ENCODE assay signal across 15 mouse cellular contexts in genomic region chrX:158744738-158745137, GRCm38 (mm10).
A peak's percentile ranks its signal among the peaks of the same experiment; 100 is the strongest.
DNase-seq lines count a peak whose midpoint lies in the region; ATAC-seq and TF ChIP-seq lines count a peak whose summit lies in the region.
"Had no signal": no experiment of that assay in that cellular context is flagged by ENCODE, and none has a peak within 500 bp of the region (broad histone marks: within the 10 kb centered on the region; RNA-seq: fewer than 3 reads in every experiment).

No protein-coding gene starts in this region.

- no peaks in the 10 kb centered on the region for H3K36me3 ChIP-seq in hindbrain, embryonic 14.5 days (replicated peaks; ENCODE audit: control insufficient read depth, insufficient read depth)
- H3K36me3 ChIP-seq in hindbrain, embryonic 13.5 days = no peaks in the 10 kb centered on the region
- H3K36me3 ChIP-seq in neural tube, embryonic 15.5 days = no peaks in the 10 kb centered on the region
- no peaks in the 10 kb centered on the region for H3K36me3 ChIP-seq in midbrain, postnatal 0 days (ENCODE audit: insufficient read depth, low read length)
- H3K36me3 ChIP-seq: heart, embryonic 10.5 days; neural tube, embryonic 12.5 days had no signal

- H3K9ac ChIP-seq in hindbrain, embryonic 14.5 days = no peak overlapping the region
- no peak overlapping the region for H3K9ac ChIP-seq in hindbrain, embryonic 13.5 days
- H3K9ac ChIP-seq in neural tube, embryonic 15.5 days (replicated peaks) = no peak overlapping the region
- H3K9ac ChIP-seq in midbrain, postnatal 0 days (replicated peaks; ENCODE audit: low read length, poor library complexity, severe bottlenecking) = no peak overlapping the region
- H3K9ac ChIP-seq: neural tube, embryonic 12.5 days had no signal

- 0 out of 2 replicates have a peak, but pooled peaks cover 6% of the 10 kb centered on the region for H3K27me3 ChIP-seq in hindbrain, embryonic 14.5 days (ENCODE audit: control insufficient read depth, insufficient read depth, low read length)
- H3K27me3 ChIP-seq in hindbrain, embryonic 13.5 days = no peaks in the 10 kb centered on the region
- H3K27me3 ChIP-seq in neural tube, embryonic 15.5 days (replicated peaks) = no peaks in the 10 kb centered on the region
- no peaks in the 10 kb centered on the region for H3K27me3 ChIP-seq in midbrain, postnatal 0 days (ENCODE audit: insufficient read depth, low read length)
- H3K27me3 ChIP-seq: neural tube, embryonic 12.5 days had no signal

- no peaks in the 10 kb centered on the region for H3K4me1 ChIP-seq in hindbrain, embryonic 14.5 days (replicated peaks; ENCODE audit: control insufficient read depth, insufficient read depth, low read length)
- H3K4me1 ChIP-seq in hindbrain, embryonic 13.5 days (replicated peaks) = no peaks in the 10 kb centered on the region
- no peaks in the 10 kb centered on the region for H3K4me1 ChIP-seq in neural tube, embryonic 15.5 days
- H3K4me1 ChIP-seq in midbrain, postnatal 0 days (ENCODE audit: insufficient read depth, low read length) = no peaks in the 10 kb centered on the region
- H3K4me1 ChIP-seq: heart, embryonic 10.5 days; neural tube, embryonic 12.5 days had no signal

- H3K9me3 ChIP-seq in hindbrain, embryonic 14.5 days (ENCODE audit: control insufficient read depth, low read length) = no peaks in the 10 kb centered on the region
- H3K9me3 ChIP-seq in hindbrain, embryonic 13.5 days = no peaks in the 10 kb centered on the region
- no peaks in the 10 kb centered on the region for H3K9me3 ChIP-seq in neural tube, embryonic 15.5 days (replicated peaks)
- H3K9me3 ChIP-seq in midbrain, postnatal 0 days (ENCODE audit: low read length) = no peaks in the 10 kb centered on the region
- H3K9me3 ChIP-seq: heart, embryonic 10.5 days; neural tube, embryonic 12.5 days had no signal

- TF ChIP-seq CTCF in midbrain, postnatal 0 days (IDR thresholded peaks at IDR 0.05) = no peak

- H3K27ac ChIP-seq in hindbrain, embryonic 14.5 days = no peak overlapping the region
- H3K27ac ChIP-seq in hindbrain, embryonic 13.5 days = no peak overlapping the region
- no peak overlapping the region for H3K27ac ChIP-seq in neural tube, embryonic 15.5 days (replicated peaks)
- no peak overlapping the region for H3K27ac ChIP-seq in midbrain, postnatal 0 days (ENCODE audit: low read depth, low read length)
- H3K27ac ChIP-seq: heart, embryonic 10.5 days; neural tube, embryonic 12.5 days had no signal

- no peak overlapping the region for H3K4me3 ChIP-seq in hindbrain, embryonic 14.5 days (replicated peaks; ENCODE audit: low read length)
- H3K4me3 ChIP-seq in hindbrain, embryonic 13.5 days = no peak overlapping the region
- no peak overlapping the region for H3K4me3 ChIP-seq in neural tube, embryonic 15.5 days (replicated peaks)
- no peak overlapping the region for H3K4me3 ChIP-seq in midbrain, postnatal 0 days (ENCODE audit: low read depth, low read length)
- H3K4me3 ChIP-seq: heart, embryonic 10.5 days; neural tube, embryonic 12.5 days had no signal

- H3K4me2 ChIP-seq in hindbrain, embryonic 14.5 days (replicated peaks) = no peak overlapping the region
- H3K4me2 ChIP-seq in hindbrain, embryonic 13.5 days = no peak overlapping the region
- H3K4me2 ChIP-seq in neural tube, embryonic 15.5 days = no peak overlapping the region
- no peak overlapping the region for H3K4me2 ChIP-seq in midbrain, postnatal 0 days (ENCODE audit: low read depth, low read length, poor library complexity, severe bottlenecking)
- H3K4me2 ChIP-seq: neural tube, embryonic 12.5 days had no signal

- 60% methylated on average over 3 of the region's 3 CpGs for WGBS in hindbrain, embryonic 14.5 days
- WGBS in hindbrain, embryonic 13.5 days = 60% methylated on average over 3 of the region's 3 CpGs
- WGBS in neural tube, embryonic 15.5 days = 58% methylated on average over 3 of the region's 3 CpGs
- 46% methylated on average over 3 of the region's 3 CpGs for WGBS in midbrain, postnatal 0 days

- DNase-seq in hindbrain, embryonic 14.5 days (ENCODE audit: low spot score) = peak; percentile 61
- DNase-seq in neural tube, embryonic 10.5 days (ENCODE audit: extremely low spot score, low spot score) = no peak
- DNase-seq in midbrain, postnatal 0 days (ENCODE audit: low spot score) = peak; percentile 69
- DNase-seq in thymus, postnatal 14 days = no peak
- no peak for DNase-seq in testis, postnatal 10 days (ENCODE audit: low spot score)
- DNase-seq: cerebellum, adult 2 months; gastrocnemius, postnatal 10 days; heart, postnatal 36 days; kidney, postnatal 36 days had no signal

- ATAC-seq in hindbrain, embryonic 14.5 days (ENCODE audit: low FRiP score) = no peak
- ATAC-seq in hindbrain, embryonic 13.5 days (ENCODE audit: low FRiP score) = no peak
- peak; percentile 59; the same call in 1 of the 2 replicates for ATAC-seq in neural tube, embryonic 15.5 days (ENCODE audit: low FRiP score)
- ATAC-seq in midbrain, postnatal 0 days (ENCODE audit: low FRiP score) = no peak
- ATAC-seq: CD4-positive, CD25-positive, alpha-beta regulatory T cell, adult 4 months; intestine, postnatal 0 days had no signal

Comparison
In these comparisons a context has a peak if more than half of its experiments do, and no peak if none do; other contexts are left out.
1. DNase-seq: peak in hindbrain, embryonic 14.5 days (single experiment) and midbrain, postnatal 0 days (single experiment); none in neural tube, embryonic 10.5 days (single experiment), thymus, postnatal 14 days (single experiment) and testis, postnatal 10 days (single experiment).